Mouse (Mus musculus) heart, postnatal 0 days (tissue): Measurements from ENCODE around the gene Pvr. TPM values are rescaled to one million over a fixed set of nuclear protein-coding genes. Genes with fewer than 3 reads are reported as not detected.

Source experiments
- ATAC-seq: fragments of 200-750 bp; cut with Nextera tagmentation; 2 replicates; pipeline ENCODE4 v1.8.0; 2017; ENCODE audit warnings: low read depth, moderate number of reproducible peaks, moderate library complexity; ENCODE audit not compliant: insufficient read depth
- DNase-seq: peaks from one replicate; pipeline ENCODE4 v3.0.0-alpha.2; 2016; ENCODE audit warnings: low spot score
- H3K27ac ChIP-seq: fragments of 300-500 bp; sonication (generic); 2 replicates; pipeline ENCODE4 v1.5.1; 2014; ENCODE audit warnings: low read depth, mild to moderate bottlenecking
- H3K27me3 ChIP-seq: fragments of 300-500 bp; sonication (generic); 2 replicates; pipeline ENCODE4 v1.6.1; 2014; ENCODE audit warnings: low read length, mixed read lengths; ENCODE audit not compliant: control insufficient read depth, insufficient read depth
- H3K36me3 ChIP-seq: fragments of 300-500 bp; sonication (generic); replicated peaks from 2 replicates; pipeline ENCODE4 v1.6.1; 2014; ENCODE audit warnings: low read length, mixed read lengths; ENCODE audit not compliant: control insufficient read depth, insufficient read depth
- H3K4me1 ChIP-seq: fragments of 300-500 bp; sonication (generic); 2 replicates; pipeline ENCODE4 v1.6.1; 2014; ENCODE audit warnings: antibody characterized with exemption; ENCODE audit not compliant: control insufficient read depth, insufficient read depth
- H3K4me2 ChIP-seq: fragments of 300-500 bp; sonication (generic); 2 replicates; pipeline ENCODE4 v1.6.1; 2014; ENCODE audit warnings: low read depth, mild to moderate bottlenecking, low read length, moderate library complexity
- H3K4me3 ChIP-seq: fragments of 300-500 bp; sonication (generic); 2 replicates; pipeline ENCODE4 v1.5.1; 2014; ENCODE audit warnings: low read depth, low read length
- H3K9ac ChIP-seq: fragments of 300-500 bp; sonication (generic); replicated peaks from 2 replicates; pipeline ENCODE4 v1.6.1; 2014; ENCODE audit warnings: low read depth, low read length, mixed read lengths
- H3K9me3 ChIP-seq: fragments of 300-500 bp; sonication (generic); replicated peaks from 2 replicates; pipeline ENCODE4 v1.6.1; 2016; ENCODE audit warnings: low read length; ENCODE audit not compliant: control insufficient read depth
- CTCF ChIP-seq: IDR thresholded peaks from 2 replicates; pipeline ENCODE4 v1.5.1; 2016; ENCODE audit warnings: antibody characterized with exemption, control low read depth, low read depth
- EP300 ChIP-seq: IDR thresholded peaks from 2 replicates; pipeline ENCODE4 v1.6.1; 2016; ENCODE audit warnings: antibody characterized with exemption, low read depth
- WGBS: fragments of 180-500 bp; shearing (Covaris S2); extraction: QIAGEN DNeasy Blood & Tissue Kit; methylation state at CpG from one replicate; pipeline ENCODE4 v1.1.7; 2014; 5-methylcytosine and 5-hydroxymethylcytosine counted together
- polyA plus RNA-seq: library from polyadenylated mRNA; unstranded; fragments of >200 nt; fragmentation: Nextera tagmentation; extraction: Ambion mirVana; gene quantifications from 2 replicates; pipeline ENCODE4 v1.2.1, GENCODE M21; 2015
- total RNA-seq: library from RNA; depleted of rRNA; stranded (reverse); fragments of >200 nt; gene quantifications from 2 replicates; pipeline ENCODE4 v1.2.3, GENCODE M21; 2014; ENCODE audit warnings: low replicate concordance

The Pvr gene
- total and polyA plus RNA-seq, 2 experiments from 2014 or later = 11.6 to 25.8 TPM

- no peaks in the 10 kb centered on the region for H3K9me3 ChIP-seq
- ATAC-seq (no peak), DNase-seq (no peak)
- H3K27ac ChIP-seq = no peak overlapping the region
- TF ChIP-seq CTCF (no peak), EP300 (no peak)
- H3K4me2 ChIP-seq = no peak overlapping the region
- no peak overlapping the region for H3K9ac ChIP-seq
- H3K27me3 ChIP-seq = no peaks in the 10 kb centered on the region
- no peaks in the 10 kb centered on the region for H3K36me3 ChIP-seq
- H3K4me1 ChIP-seq = peaks cover 5% of the 10 kb centered on the region; the same call in 1 of the 2 replicates
- no peak overlapping the region for H3K4me3 ChIP-seq
- 11% methylated on average over 11 of the region's 15 CpGs for WGBS
Observed at GRCm38 (mm10) chr7:19923797-19924196, 2.8 kb upstream of the Pvr start.

- H3K4me2 ChIP-seq = no peak overlapping the region
- DNase-seq (no peak), ATAC-seq (no peak)
- H3K36me3 ChIP-seq = peaks cover 4% of the 10 kb centered on the region
- no peaks in the 10 kb centered on the region for H3K9me3 ChIP-seq
- WGBS = 57% methylated on average over 2 of the region's 2 CpGs
- H3K4me1 ChIP-seq = peaks cover 5% of the 10 kb centered on the region; the same call in 1 of the 2 replicates
- peak overlapping the region; percentile 38; the same call in 1 of the 2 replicates for H3K27ac ChIP-seq
- no peak overlapping the region for H3K9ac ChIP-seq
- H3K27me3 ChIP-seq = no peaks in the 10 kb centered on the region
- TF ChIP-seq EP300 = no peak
- no peak for TF ChIP-seq CTCF
- no peak overlapping the region for H3K4me3 ChIP-seq
Observed at GRCm38 (mm10) chr7:19923354-19923753, 2.4 kb upstream of the Pvr start.

GRCm38 (mm10) chr7:19920166-19920505, 824 bp downstream of the Pvr start:
- H3K36me3 ChIP-seq = peaks cover 34% of the 10 kb centered on the region
- H3K27ac ChIP-seq = peak overlapping the region; percentile 93
- DNase-seq (no peak), ATAC-seq (no peak; the same call in 1 of the 2 replicates)
- no peaks in the 10 kb centered on the region for H3K9me3 ChIP-seq
- peaks cover 5% of the 10 kb centered on the region; the same call in 1 of the 2 replicates for H3K4me1 ChIP-seq
- peak overlapping the region; percentile 90 for H3K9ac ChIP-seq
- peak overlapping the region; percentile 84 for H3K4me3 ChIP-seq
- TF ChIP-seq EP300 = no peak
- TF ChIP-seq CTCF = no peak
- peak overlapping the region; percentile 76 for H3K4me2 ChIP-seq
- 27% methylated on average over 4 of the region's 4 CpGs for WGBS
- H3K27me3 ChIP-seq = no peaks in the 10 kb centered on the region

GRCm38 (mm10) chr7:19914558-19914957, 6.4 kb downstream of the Pvr start:
- no peak overlapping the region for H3K27ac ChIP-seq
- H3K27me3 ChIP-seq = no peaks in the 10 kb centered on the region
- H3K4me2 ChIP-seq = no peak overlapping the region
- H3K9ac ChIP-seq = no peak overlapping the region
- peaks cover 71% of the 10 kb centered on the region for H3K36me3 ChIP-seq
- no peak for TF ChIP-seq CTCF
- no peak for TF ChIP-seq EP300
- no peak overlapping the region for H3K4me3 ChIP-seq
- DNase-seq = no peak
- H3K9me3 ChIP-seq = no peaks in the 10 kb centered on the region
- 87% methylated on average over 7 of the region's 7 CpGs for WGBS
- 0 out of 2 replicates have a peak, but pooled peaks cover under 1% of the 10 kb centered on the region for H3K4me1 ChIP-seq
- ATAC-seq = no peak

GRCm38 (mm10) chr7:19911695-19912524, 9.1 kb downstream of the Pvr start:
- TF ChIP-seq EP300 = no peak
- no peak for TF ChIP-seq CTCF
- no peak for ATAC-seq
- WGBS = 86% methylated on average over 23 of the region's 23 CpGs

More at GRCm38 (mm10) chr7:19911695-19912524, 9.1 kb downstream of the Pvr start:
- Histone ChIP-seq H3K4me2 (no peak overlapping the region), H3K9me3 (no peaks in the 10 kb centered on the region), H3K4me1 (no peaks in the 10 kb centered on the region), H3K27ac (peak overlapping the region; percentile 38; the same call in 1 of the 2 replicates), H3K36me3 (peaks cover 73% of the 10 kb centered on the region), H3K9ac (no peak overlapping the region), H3K27me3 (no peaks in the 10 kb centered on the region), H3K4me3 (no peak overlapping the region)
- no peak for DNase-seq
